37 mouse cellular contexts compared by ENCODE assay signal in the genomic region with DNA sequence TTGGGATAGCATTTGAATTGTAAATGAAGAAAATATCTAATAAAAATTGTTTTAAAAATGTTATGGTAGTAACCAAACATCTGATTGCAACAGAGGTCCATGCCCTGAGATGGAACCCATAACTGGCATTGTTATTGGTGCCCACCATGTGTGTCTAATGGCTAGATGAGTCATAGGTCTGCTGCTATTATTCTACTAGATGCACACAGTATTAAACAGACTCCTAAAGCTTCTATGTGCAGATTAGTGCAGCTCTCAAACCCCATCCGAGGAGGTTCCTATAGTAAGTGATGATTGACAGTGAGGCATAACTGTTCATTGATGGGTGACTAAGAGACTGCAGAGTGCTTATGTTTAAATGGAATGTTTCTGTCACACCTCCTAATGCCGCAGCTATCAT. TPM values are rescaled to one million over a fixed set of nuclear protein-coding genes. Genes with fewer than 3 reads are reported as not detected.
"Had no signal": no experiment of that assay in that cellular context is flagged by ENCODE, and none has a peak within 500 bp of the region (broad histone marks: within the 10 kb centered on the region; RNA-seq: fewer than 3 reads in every experiment).

No protein-coding gene starts in this region.

- ATAC-seq: liver, embryonic 12.5 days; liver, postnatal 0 days; lung, postnatal 0 days; midbrain, embryonic 13.5 days; midbrain, embryonic 15.5 days; midbrain, embryonic 16.5 days had no signal

- H3K27me3 ChIP-seq: limb, embryonic 12.5 days; limb, embryonic 13.5 days; limb, embryonic 15.5 days; liver, embryonic 12.5 days; liver, embryonic 13.5 days; liver, embryonic 15.5 days; lung, embryonic 15.5 days; megakaryocyte, embryonic 14.5 days; midbrain, embryonic 12.5 days; midbrain, embryonic 13.5 days; midbrain, embryonic 15.5 days; neural tube, embryonic 12.5 days had no signal

- DNase-seq: left cerebral cortex, postnatal 4 days; liver; liver, embryonic 13.5 days; liver, postnatal 0 days; lung, adult 18-20 months; lung, adult 2 months; lung, embryonic 14.5 days; lung, postnatal 10 days; lung, postnatal 14 days; lung, postnatal 36 days; lung, postnatal 4 days; midbrain, embryonic 14.5 days had no signal

- H3K27ac ChIP-seq: limb, embryonic 10.5 days; limb, embryonic 12.5 days; limb, embryonic 13.5 days; limb, embryonic 15.5 days; liver, embryonic 12.5 days; liver, embryonic 13.5 days; liver, embryonic 14.5 days; liver, embryonic 15.5 days; lung, embryonic 15.5 days; macrophage; midbrain, embryonic 10.5 days; midbrain, embryonic 12.5 days; midbrain, embryonic 13.5 days; midbrain, embryonic 15.5 days; neural tube, embryonic 12.5 days had no signal

- H3K4me3 ChIP-seq: limb, embryonic 10.5 days; limb, embryonic 12.5 days; limb, embryonic 13.5 days; limb, embryonic 15.5 days; liver, embryonic 12.5 days; liver, embryonic 13.5 days; liver, embryonic 15.5 days; lung, embryonic 15.5 days; megakaryocyte, embryonic 14.5 days; midbrain, embryonic 10.5 days; midbrain, embryonic 12.5 days; midbrain, embryonic 13.5 days; midbrain, embryonic 15.5 days; myocyte; neural tube, embryonic 12.5 days had no signal

RNA-seq across cellular contexts. Expression of a gene that starts 27.3 kb away (rescaled TPM):
- total RNA-seq: liver, adult 2 months; megakaryocyte progenitor cell, adult 5-6 weeks; megakaryocyte, adult 5-6 weeks; megakaryocyte-erythroid progenitor cell, adult 5-6 weeks; monocyte, adult 5-6 weeks had no signal
- polyA plus RNA-seq: liver, adult 2 months; liver, postnatal 0 days; lung, adult 2 months; macrophage had no signal

RNA-seq across cellular contexts. Expression of a gene that starts 59.7 kb away (rescaled TPM):
- total RNA-seq: liver, adult 2 months; megakaryocyte progenitor cell, adult 5-6 weeks; megakaryocyte, adult 5-6 weeks; megakaryocyte-erythroid progenitor cell, adult 5-6 weeks; monocyte, adult 5-6 weeks had no signal
- polyA plus RNA-seq: liver, adult 2 months; liver, embryonic 11.5 days; liver, embryonic 12.5 days; liver, embryonic 13.5 days; liver, embryonic 14.5 days; liver, embryonic 15.5 days; liver, embryonic 16.5 days; liver, postnatal 0 days; macrophage had no signal
